Comparison of ENCODE assay signal across 1 mouse cellular context in the genomic region with DNA sequence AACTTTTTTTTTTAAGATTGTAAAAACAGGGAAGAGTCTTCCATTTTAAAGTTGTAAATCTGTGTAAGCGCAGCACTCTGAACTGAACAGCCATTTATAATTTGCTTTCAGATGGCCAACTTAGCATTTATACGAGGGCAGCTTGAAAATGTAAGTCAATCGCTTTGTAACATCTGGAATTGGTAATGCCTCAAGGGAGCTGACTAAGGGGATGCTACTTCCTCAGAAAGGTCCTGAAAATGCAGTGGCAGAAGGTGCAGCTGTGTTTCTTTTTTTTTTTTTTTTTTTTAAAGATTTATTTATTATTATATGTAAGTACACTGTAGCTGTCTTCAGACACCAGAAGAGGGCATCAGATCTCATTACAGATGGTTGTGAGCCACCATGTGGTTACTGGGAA. TPM values are rescaled to one million over a fixed set of nuclear protein-coding genes. Genes with fewer than 3 reads are reported as not detected.
"Had no signal": no experiment of that assay in that cellular context is flagged by ENCODE, and none has a peak within 500 bp of the region (broad histone marks: within the 10 kb centered on the region; RNA-seq: fewer than 3 reads in every experiment).

No protein-coding gene starts in this region.

RNA-seq across cellular contexts. Expression of gene Adora2b, which starts 35.2 kb away (rescaled TPM):
- polyA plus RNA-seq: inflammation-experienced regulatory T-cells, adult 6 months had no signal
